Mouse (Mus musculus) Patski (cell line): ENCODE data around the gene Ceacam15. TPM values are rescaled to one million over a fixed set of nuclear protein-coding genes. Genes with fewer than 3 reads are reported as not detected.
"Not testable (repeated sequence)": the region's sequence is repeated elsewhere in the genome, so short reads cannot be mapped to it uniquely, and the experiment has no call there.

Experiments used
- ATAC-seq: fragments of 100-300 bp; one replicate; pipeline ENCODE4 v1.8.0; 2021
- CTCF ChIA-PET: fragments of 350-600 bp; sonication (Branson Sonifier 250); formaldehyde crosslinking; loops from one replicate; lab custom pipeline; 2022; ENCODE audit warnings: inconsistent platforms; lab: Charles Lee
- POLR2A ChIA-PET: fragments of 350-600 bp; sonication (Branson Sonifier 250); formaldehyde crosslinking; loops from one replicate; lab custom pipeline; 2022; ENCODE audit warnings: antibody characterized with exemption, inconsistent platforms; lab: Charles Lee
- DNase-seq: peaks from one replicate; pipeline ENCODE4 v3.0.0-alpha.2; 2011; ENCODE audit warnings: low read depth, low spot score
- H3K27me3 ChIP-seq: fragments of 371-371 bp; one replicate; pipeline ENCODE4 v1.5.1; 2021
- CTCF ChIP-seq: fragments of 100-300 bp; IDR thresholded peaks from one replicate; pipeline ENCODE4 v1.5.1; 2021
- in situ Hi-C: fragments of 300-500 bp; cut with MboI; formaldehyde crosslinking; loops from 3 replicates; pipeline ENCODE4 v1.11.1; 2018; ENCODE audit warnings: low pct_unique_long_range_greater_than_20kb, mixed read lengths
- polyA plus RNA-seq: library from polyadenylated mRNA; unstranded; gene quantifications from one replicate; pipeline ENCODE4 v1.2.3, GENCODE M21; 2021

Gene Ceacam15
- polyA plus RNA-seq, 1 experiment from 2014 or later, result not detected

DNA sequence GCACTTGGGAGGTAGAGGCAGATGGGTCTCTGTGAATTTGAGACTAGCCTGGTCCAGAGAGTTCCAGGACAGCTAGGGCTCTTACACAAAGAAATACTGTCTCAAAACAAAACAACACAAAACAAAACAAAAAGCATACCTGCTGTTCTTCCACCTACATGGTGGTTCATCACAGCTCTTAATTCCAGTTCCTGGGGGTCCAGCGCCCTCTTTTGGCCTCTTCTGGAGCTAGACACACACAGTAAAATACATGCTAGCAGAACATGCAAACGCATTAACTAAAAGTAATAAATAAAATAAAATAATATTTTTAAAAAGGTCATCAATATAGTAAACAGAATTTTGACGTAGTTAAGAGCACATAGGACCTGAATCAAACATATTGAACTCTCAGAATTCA lies 19.5 kb upstream of the Ceacam15 start:
- POLR2A ChIA-PET, result no interaction called here
- peak; percentile 61 for TF ChIP-seq CTCF
- no peak for ATAC-seq
- in situ Hi-C loops, result no loop called here
- no peak for DNase-seq
- no peaks in the 10 kb centered on the region for H3K27me3 ChIP-seq
- CTCF ChIA-PET, result interaction anchor here (0.7 to 1.5 kb wide), 3 partner anchors 17 to 64 kb away, joined by 3 to 4 read pairs (median 3); no protein-coding TSS in a partner anchor

DNA sequence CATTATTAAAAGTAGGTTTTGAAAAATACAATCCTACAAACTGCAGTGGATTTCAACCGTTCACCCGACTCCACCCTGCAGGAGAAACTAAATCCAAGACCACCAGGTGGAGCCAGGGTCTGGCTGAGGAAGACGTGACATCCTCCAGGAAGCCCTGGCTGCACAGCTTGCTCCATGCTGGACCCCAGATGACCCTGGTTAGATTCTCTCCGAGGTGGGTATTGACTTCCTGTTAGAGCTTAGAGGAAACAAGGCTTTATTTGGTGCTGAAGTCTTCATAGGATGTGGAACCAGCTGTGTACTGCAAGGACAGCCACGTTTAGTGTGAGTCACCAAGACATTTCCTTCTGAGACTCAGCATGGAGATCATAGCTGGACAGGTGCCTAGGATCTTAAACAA lies 13.7 kb upstream of the Ceacam15 start:
- CTCF ChIA-PET, result no interaction called here
- no peak for TF ChIP-seq CTCF
- ATAC-seq, result no peak
- no peaks in the 10 kb centered on the region for H3K27me3 ChIP-seq
- in situ Hi-C loops, result no loop called here
- POLR2A ChIA-PET, result no interaction called here
- no peak for DNase-seq

DNA sequence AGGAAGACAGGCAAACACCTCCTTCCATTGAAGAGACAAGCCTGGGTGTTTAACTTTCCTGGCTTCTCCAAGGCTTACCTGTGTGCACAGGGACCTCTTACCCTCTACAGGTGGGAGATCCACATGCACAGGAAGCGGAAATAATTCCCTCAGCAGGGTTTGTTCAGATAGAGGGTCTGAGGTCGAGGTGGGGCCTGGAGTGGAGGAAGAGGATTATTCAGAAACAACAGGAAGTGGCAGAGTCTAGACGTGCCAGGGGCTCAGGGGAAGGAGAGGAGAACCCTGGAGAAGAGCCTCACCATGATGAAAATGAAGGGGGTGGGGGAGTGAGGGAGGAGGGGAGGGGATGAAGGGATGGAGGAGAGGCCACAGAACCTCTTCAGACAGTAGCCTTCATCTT lies 4.7 kb upstream of the Ceacam15 start:
- CTCF ChIA-PET, ATAC-seq, H3K27me3 ChIP-seq, POLR2A ChIA-PET, DNase-seq, in situ Hi-C loops: not testable (repeated sequence)

DNA sequence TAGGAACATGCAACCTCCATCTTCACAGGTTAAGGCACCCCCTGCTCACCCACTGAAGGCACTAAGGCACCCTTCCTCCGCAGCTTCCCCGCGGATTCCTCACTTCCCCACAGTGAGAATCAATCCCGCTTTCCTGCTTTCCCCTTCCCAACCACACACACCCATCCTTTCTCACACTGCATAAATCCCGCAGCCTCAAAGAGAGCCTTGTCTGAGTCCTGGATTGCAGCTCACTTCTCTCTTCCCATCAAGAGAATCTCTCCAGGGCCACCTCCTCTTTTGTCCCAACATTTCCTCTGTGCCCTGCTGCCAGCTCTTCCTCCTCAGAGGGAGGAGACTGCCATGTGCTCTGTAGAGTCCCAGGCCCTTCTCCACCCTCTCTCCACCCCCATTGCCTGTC lies 806 bp downstream of the Ceacam15 start:
- in situ Hi-C loops, POLR2A ChIA-PET, ATAC-seq, DNase-seq: not testable (repeated sequence)
- CTCF ChIA-PET, result interaction anchor here (2.0 kb wide), 1 partner anchor 45 kb away, joined by 4 read pairs; no protein-coding TSS in a partner anchor
- peaks cover 33% of the 10 kb centered on the region for H3K27me3 ChIP-seq

DNA sequence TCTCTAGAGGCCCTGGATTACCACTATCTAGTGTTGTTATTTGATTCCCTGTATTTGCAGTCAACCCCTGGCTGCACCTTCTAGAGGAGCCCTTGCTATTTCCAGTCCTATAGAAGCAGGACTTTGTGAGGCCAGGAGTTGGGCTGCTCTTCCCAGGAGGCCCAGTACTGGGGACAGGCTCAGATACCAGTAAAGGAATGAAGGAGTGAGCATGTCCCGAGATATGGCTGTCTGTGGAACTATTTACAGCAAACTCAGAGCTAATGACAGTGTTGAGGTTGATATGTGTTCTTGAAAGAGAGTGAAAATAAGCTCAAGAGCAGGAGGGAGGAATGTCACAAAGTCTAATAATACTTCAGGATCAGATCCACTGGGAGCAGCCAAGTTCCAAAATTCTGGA lies 1.7 kb downstream of the Ceacam15 start:
- no peak for DNase-seq
- in situ Hi-C loops, result no loop called here
- POLR2A ChIA-PET, result no interaction called here

DNA sequence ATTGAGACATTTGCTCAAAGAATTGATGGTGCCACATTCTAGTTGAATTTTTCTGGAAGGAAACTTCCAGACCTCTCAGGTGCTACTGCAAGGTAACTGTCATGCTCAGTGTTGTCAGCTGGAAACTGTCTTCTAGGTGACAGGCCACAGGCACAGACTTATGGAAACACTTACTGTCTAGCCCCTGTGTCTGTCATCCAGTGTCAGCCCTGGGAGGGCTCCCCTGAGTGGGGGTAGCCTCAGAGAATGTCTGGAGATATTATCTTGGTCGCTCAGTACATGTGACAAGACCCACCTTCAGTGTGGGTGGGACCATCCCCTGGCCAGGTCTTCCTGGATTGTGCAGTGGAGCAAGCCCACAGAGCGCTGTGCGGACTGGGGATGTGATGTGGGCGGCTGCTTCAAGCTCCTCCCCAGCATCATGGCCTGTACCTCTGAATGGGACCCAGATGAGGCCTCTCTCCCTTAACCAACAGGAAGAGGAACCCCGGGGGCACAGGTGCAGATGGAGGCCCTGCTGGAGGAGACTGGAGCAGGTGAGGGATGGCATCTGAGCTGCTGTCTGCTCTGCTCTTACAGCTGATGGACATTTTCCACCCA lies 7.1 kb downstream of the Ceacam15 start:
- POLR2A ChIA-PET, in situ Hi-C loops, ATAC-seq, CTCF ChIA-PET, DNase-seq: not testable (repeated sequence)
- peaks cover 33% of the 10 kb centered on the region for H3K27me3 ChIP-seq

More for the DNA sequence above, 1.7 kb downstream of the Ceacam15 start:
- CTCF ChIA-PET, result interaction anchor here (2.0 kb wide), 1 partner anchor 44 kb away, joined by 4 read pairs; no protein-coding TSS in a partner anchor
- peaks cover 34% of the 10 kb centered on the region for H3K27me3 ChIP-seq
- ATAC-seq, result no peak
- TF ChIP-seq CTCF, result no peak

DNA sequence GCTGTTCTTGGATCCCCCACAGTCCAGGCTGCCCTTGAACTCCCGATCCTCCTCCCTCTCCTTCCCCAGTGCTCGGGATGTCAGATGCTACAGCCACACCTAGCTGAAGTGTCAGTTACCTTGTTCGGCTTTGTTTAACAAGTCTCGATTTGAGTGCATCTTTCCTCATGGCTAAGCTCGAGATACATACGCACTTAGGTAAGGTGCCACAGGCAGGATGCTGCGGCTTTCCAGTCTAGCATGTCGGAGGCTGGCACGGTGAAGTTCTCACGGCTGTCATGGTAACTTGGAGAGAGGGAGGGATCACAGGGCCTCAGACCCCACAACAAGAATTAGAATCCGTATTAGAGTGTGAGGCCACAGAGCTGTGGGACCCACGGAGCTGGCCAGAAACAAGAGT lies 31.2 kb downstream of the Ceacam15 start:
- TF ChIP-seq CTCF, result no peak
- ChIA-PET CTCF (no interaction called here), POLR2A (no interaction called here)
- H3K27me3 ChIP-seq, result peaks cover 5% of the 10 kb centered on the region
- in situ Hi-C loops, result no loop called here
- no peak for DNase-seq
- no peak for ATAC-seq

DNA sequence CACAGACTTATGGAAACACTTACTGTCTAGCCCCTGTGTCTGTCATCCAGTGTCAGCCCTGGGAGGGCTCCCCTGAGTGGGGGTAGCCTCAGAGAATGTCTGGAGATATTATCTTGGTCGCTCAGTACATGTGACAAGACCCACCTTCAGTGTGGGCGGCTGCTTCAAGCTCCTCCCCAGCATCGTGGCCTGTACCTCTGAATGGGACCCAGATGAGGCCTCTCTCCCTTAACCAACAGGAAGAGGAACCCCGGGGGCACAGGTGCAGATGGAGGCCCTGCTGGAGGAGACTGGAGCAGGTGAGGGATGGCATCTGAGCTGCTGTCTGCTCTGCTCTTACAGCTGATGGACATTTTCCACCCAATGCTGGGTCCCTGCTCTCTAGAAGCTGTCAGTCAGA lies 32.4 kb downstream of the Ceacam15 start:
- DNase-seq, H3K27me3 ChIP-seq, ATAC-seq, CTCF ChIA-PET, in situ Hi-C loops, POLR2A ChIA-PET: not testable (repeated sequence)

DNA sequence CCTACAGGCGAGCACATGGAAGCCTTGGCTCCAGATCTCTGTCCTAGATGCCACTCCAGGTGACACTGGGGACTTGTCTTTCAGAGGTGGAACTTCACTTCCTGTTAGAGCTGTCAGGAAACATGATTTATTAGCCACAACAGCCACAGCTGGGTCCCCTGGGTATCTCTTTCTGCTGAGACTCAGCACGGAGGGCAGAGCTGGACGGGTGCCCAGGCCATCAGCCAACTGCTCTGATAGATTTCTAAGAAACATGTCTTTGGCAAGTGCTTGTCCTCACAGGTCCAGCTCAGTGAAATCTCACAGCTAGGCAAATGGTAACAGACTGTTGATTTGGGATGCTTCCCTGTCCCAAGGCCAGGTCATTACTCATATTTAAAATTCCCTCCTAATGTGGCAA lies 36.5 kb downstream of the Ceacam15 start:
- no peak for TF ChIP-seq CTCF

DNA sequence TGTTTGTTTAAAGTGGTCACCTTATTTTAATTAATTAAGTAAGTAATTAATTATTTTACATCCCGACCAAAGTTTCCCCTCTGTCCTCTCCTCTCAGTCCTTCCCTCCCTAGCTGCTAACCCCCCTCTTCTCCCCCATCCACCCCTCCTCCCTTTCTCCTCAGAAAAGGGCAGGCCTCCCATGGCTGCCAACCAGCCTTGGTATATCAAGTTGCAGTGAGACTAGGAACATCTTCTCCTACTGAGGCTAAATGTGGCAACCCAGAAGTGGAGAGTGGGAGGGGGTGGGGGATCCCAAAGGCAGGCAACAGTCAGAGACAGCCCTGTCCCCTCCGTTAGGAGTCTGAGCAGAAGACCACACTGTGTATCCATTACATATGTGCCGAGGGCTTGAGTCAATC lies 40.4 kb downstream of the Ceacam15 start:
- ATAC-seq, result no peak
- in situ Hi-C loops, result loop anchor here (10.0 kb wide), 1 partner anchor 90 kb away; the partner anchor contains the start of gene Ceacam9
- ChIA-PET CTCF (no interaction called here), POLR2A (no interaction called here)
- no peak for TF ChIP-seq CTCF
- no peaks in the 10 kb centered on the region for H3K27me3 ChIP-seq
- no peak for DNase-seq

More for the DNA sequence above, 36.5 kb downstream of the Ceacam15 start:
- H3K27me3 ChIP-seq, result no peaks in the 10 kb centered on the region
- ATAC-seq (no peak), DNase-seq (no peak)
- ChIA-PET POLR2A (no interaction called here), CTCF (interaction anchor here (1.5 kb wide), 1 partner anchor 9 kb away, joined by 10 read pairs; no protein-coding TSS in a partner anchor)
- in situ Hi-C loops, result loop anchor here (10.0 kb wide), 1 partner anchor 86 kb away; the partner anchor contains the start of gene Ceacam9

DNA sequence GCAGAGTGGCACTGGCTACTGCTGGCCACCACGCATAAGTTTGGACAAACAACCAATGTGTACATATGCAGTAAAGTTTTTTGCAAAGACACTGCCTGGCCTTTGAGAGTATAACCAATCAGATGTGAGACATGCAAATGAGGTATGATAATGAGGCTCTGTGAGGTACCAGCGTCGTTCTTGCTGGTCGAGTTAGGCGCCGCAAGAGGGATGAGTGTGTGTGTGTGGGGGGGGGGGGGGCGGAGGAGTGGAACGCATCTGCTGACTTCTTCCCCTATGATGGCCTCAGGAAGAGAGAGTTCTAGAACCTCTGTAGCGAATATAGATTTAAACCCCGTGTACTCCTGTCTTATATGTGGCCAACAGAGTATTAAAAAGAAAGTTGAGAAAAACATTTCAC lies 41.6 kb downstream of the Ceacam15 start:
- DNase-seq, POLR2A ChIA-PET, H3K27me3 ChIP-seq, CTCF ChIA-PET, ATAC-seq: not testable (repeated sequence)
- in situ Hi-C loops, result loop anchor here (10.0 kb wide), 1 partner anchor 91 kb away; the partner anchor contains the start of gene Ceacam9
